Mouse (Mus musculus) heart, postnatal 0 days (tissue): ENCODE data around the gene Atg7.

Experiments used
- CTCF ChIP-seq: IDR thresholded peaks from 2 replicates; pipeline ENCODE4 v1.5.1; 2016; ENCODE audit warnings: antibody characterized with exemption, control low read depth, low read depth
- EP300 ChIP-seq: IDR thresholded peaks from 2 replicates; pipeline ENCODE4 v1.6.1; 2016; ENCODE audit warnings: antibody characterized with exemption, low read depth

DNA sequence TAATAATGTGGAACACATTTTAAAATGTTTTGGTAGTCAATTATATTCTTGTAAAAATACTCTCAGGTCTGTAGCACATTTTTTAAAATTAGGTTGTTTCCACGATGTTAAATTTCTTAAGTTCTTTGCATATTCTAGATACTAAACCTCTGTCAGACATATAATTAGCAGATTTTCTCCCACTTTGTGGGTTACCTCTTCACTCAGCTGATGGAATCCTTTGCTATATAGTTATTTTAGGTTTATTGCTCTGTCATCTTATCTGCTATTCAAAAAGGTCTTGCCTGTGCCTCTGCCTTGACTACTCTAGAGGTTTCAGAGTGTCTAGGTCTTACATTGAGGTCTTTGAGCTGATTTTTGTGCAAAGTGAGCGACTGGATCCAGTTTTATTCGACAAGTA, 106.0 kb downstream of the Atg7 start:
- TF ChIP-seq CTCF = no peak
- no peak for TF ChIP-seq EP300
